Mouse (Mus musculus) brain, embryonic 14.5 days (tissue): ENCODE results near the gene Rnf19b.

Source experiments
- CTCF ChIP-seq: fragments of 200-500 bp; IDR thresholded peaks from 2 replicates; pipeline ENCODE4 v1.5.1; 2012; ENCODE audit warnings: inconsistent platforms, mild to moderate bottlenecking, moderate library complexity, borderline replicate concordance; ENCODE audit not compliant: insufficient read depth, insufficient read length; ENCODE audit errors: extremely low read depth
- POLR2A ChIP-seq: fragments of 200-500 bp; IDR thresholded peaks from 2 replicates; pipeline ENCODE4 v1.6.1; 2012; ENCODE audit warnings: mild to moderate bottlenecking, inconsistent platforms, borderline replicate concordance; ENCODE audit not compliant: poor library complexity, insufficient read depth, insufficient read length, severe bottlenecking; ENCODE audit errors: extremely low read depth

DNA sequence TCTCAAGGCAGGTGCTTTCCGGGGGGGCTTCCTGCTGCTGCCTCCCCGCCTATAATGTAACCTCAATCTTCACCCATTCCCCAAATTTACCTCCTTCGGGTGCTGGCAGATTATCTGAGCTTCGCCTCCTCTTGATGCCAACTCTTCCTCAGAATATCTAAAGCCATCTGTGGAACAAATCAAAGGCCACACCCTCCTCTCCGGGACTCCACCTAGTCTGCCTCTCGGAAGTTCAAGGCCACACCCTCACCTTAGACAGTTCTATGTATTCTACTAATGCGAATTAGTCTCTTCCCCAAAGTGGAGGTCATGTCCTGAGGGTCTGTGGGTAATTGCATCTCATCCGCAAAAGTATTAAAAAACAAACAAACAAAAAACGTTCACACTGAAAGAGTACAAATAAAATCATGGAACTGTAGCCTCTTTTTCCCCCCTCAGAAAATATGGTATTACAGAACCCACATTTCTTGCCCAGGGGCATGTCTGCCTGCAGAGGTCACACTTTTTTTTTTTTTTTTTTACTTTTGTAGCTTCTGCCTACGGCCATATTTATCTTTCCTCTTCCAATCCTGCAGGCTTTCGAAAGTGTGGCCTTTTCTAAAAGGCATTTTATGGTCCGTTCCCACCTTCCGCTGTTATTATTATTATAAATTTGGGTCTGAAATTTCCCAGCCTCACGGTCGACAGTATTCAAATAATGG, 10.2 kb upstream of the Rnf19b start:
- TF ChIP-seq CTCF, result no peak
- TF ChIP-seq POLR2A, result no peak
